Comparison of ENCODE assay signal across 23 mouse cellular contexts in the genomic region with DNA sequence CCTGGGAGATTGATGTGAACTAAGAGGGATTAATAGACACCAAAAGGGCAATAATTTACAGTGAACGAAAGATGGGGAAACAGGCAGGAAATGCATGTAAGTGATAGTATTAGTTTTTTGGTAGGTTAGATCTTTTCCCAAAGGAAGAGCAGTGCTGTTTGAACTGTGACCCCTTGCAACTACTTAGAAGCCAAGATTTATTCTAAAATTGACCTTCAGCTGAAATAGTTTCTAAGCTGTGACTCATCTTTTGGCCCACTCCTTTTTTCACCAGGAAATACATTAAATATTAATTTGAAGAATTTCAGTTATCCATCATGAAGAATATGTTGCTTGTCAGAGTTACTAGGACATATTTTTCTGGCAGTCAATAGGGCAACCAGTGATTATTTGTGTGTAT.
"Had no signal": no experiment of that assay in that cellular context is flagged by ENCODE, and none has a peak within 500 bp of the region (broad histone marks: within the 10 kb centered on the region; RNA-seq: fewer than 3 reads in every experiment).

No protein-coding gene starts in this region.

- H3K9ac ChIP-seq: intestine, embryonic 15.5 days; limb, embryonic 13.5 days; liver, embryonic 14.5 days; liver, postnatal 0 days; lung, embryonic 14.5 days; neural tube, embryonic 12.5 days; neural tube, embryonic 15.5 days had no signal

- H3K4me3 ChIP-seq: intestine, embryonic 15.5 days; layer of hippocampus, adult 2 months; limb, embryonic 10.5 days; limb, embryonic 13.5 days; neural tube, embryonic 12.5 days; neural tube, embryonic 15.5 days had no signal

- H3K36me3 ChIP-seq: intestine, embryonic 15.5 days had no signal

- ATAC-seq: intestine, embryonic 15.5 days; liver, postnatal 0 days had no signal

- H3K27me3 ChIP-seq: intestine, embryonic 15.5 days; limb, embryonic 13.5 days; neural tube, embryonic 12.5 days; neural tube, embryonic 15.5 days had no signal

- H3K27ac ChIP-seq: intestine, embryonic 15.5 days; layer of hippocampus, adult 2 months; limb, embryonic 10.5 days; limb, embryonic 13.5 days; liver, embryonic 14.5 days; neural tube, embryonic 12.5 days; neural tube, embryonic 15.5 days; stomach, postnatal 0 days had no signal

- H3K9me3 ChIP-seq: intestine, embryonic 15.5 days; limb, embryonic 10.5 days; limb, embryonic 13.5 days; neural tube, embryonic 12.5 days had no signal

- DNase-seq: kidney, adult 11 months; kidney, postnatal 25 days; layer of hippocampus, adult 9-11 months; liver; liver, postnatal 0 days; lung, embryonic 14.5 days; lung, postnatal 10 days; lung, postnatal 4 days; midbrain, embryonic 14.5 days; right cerebral cortex, adult 18-20 months; right cerebral cortex, postnatal 14 days; right cerebral cortex, postnatal 4 days; thymus, adult 2 months; thymus, postnatal 14 days had no signal

- H3K4me1 ChIP-seq: intestine, embryonic 15.5 days; limb, embryonic 10.5 days; limb, embryonic 13.5 days; neural tube, embryonic 12.5 days; neural tube, embryonic 15.5 days had no signal

- H3K4me2 ChIP-seq: intestine, embryonic 15.5 days; limb, embryonic 13.5 days; lung, embryonic 14.5 days; midbrain, embryonic 11.5 days; neural tube, embryonic 12.5 days; neural tube, embryonic 15.5 days had no signal
